Mouse (Mus musculus) gastrocnemius, postnatal 25 days (tissue): ENCODE measurements around the gene Atp5d. TPM values are rescaled to one million over a fixed set of nuclear protein-coding genes. Genes with fewer than 3 reads are reported as not detected.

ENCODE experiments used
- DNase-seq: peaks from one replicate; pipeline ENCODE4 v3.0.0; 2022
- long read RNA-seq, 2 experiments: library from polyadenylated mRNA; stranded (forward); transcript quantifications; one replicate each; pipeline ENCODE4 v2.0.0; 2021
- total RNA-seq, 2 experiments: library from RNA; stranded (reverse); gene quantifications; 1 replicate in 1 of 2; 2 replicates in 1 of 2; pipeline ENCODE4 v1.2.3; 2021

The Atp5d gene
- total RNA-seq = 100 to 1,000 TPM; 634 to 665 TPM
- long read RNA-seq, experiment 1, transcript Atp5d-202 (3 exons, 781 nt) = minor isoform, 6 of 948 reads
- long read RNA-seq, experiment 1, transcript Atp5d-201 (4 exons, 931 nt) = major isoform, 831 of 948 reads
- long read RNA-seq, experiment 1, partial matches to known transcripts = 100 of 948 reads
- long read RNA-seq, experiment 1, other reads (novel, unspliced or antisense) = 11 of 948 reads
- long read RNA-seq, experiment 2, transcript Atp5d-201 (4 exons, 931 nt) = major isoform, 721 of 787 reads
- long read RNA-seq, experiment 2, partial matches to known transcripts = 54 of 787 reads
- long read RNA-seq, experiment 2, other reads (novel, unspliced or antisense) = 9 of 787 reads

DNA sequence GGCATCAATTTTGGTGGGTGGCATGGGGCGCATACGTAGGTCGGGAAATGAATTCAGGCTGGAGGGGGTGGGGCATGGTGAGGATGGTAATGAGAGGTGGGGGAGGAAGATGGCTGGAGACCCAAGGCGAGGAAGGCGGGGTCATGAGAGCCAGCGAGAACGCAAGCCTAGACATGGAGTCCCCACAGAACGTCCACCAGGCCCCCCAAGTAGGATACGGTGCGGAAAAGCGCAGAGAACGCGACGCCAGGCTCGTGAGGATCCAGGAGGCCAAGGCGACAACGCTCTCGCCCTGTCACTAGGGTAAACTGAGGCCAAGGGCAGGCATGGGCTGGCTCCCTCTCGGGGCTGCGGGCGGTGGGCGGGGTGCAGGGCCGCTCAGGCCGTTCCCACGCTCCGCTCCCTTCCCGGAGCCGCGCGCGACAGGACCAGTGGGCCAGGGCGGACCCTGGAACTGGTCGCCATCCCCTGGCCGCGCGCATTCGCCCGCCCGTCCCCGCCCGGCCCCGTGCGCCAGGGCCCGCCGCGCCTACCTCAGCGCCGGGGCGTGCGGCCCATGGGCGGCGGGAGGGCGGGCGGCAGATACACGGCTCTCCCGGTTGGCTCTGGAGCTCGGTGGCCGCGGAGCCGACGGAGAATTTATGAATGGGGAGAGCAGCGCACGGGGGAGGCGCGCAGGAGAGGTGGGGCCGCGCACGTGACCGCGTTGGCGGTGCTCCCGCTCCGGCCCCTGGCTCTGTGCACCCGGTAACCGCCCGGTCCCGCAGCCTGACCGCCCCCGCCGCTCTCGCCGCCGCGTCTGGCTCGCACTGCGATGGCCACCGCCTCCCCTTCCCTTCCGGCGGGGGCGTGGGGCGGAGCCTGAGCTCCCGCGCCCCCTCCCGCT, at the start of gene Atp5d:
Atp5d (plus strand) TSS at position 80 of the 886 bp plus-strand sequence.
- peak; percentile 58 for DNase-seq

DNA sequence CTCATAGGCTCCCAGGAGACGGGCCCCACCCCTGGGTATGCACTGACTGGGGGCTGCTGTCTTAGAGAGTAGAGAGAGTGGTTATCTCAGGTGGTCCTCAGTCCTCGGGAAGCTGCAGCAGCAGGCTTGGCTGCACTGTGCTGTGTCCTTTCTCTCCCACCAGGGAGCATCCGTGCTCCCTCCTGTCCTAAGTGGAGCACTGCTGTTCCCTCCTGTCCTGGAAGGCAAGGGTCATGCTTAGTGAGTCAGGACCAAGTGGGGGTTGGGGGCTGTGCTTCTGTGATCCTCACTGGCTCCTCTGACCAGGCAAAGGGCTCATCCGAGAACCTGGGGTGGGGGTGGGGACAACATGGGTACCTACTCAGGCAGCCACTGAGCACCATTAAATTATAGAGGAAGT, 49.3 kb upstream of the Atp5d start:
- DNase-seq = no peak

DNA sequence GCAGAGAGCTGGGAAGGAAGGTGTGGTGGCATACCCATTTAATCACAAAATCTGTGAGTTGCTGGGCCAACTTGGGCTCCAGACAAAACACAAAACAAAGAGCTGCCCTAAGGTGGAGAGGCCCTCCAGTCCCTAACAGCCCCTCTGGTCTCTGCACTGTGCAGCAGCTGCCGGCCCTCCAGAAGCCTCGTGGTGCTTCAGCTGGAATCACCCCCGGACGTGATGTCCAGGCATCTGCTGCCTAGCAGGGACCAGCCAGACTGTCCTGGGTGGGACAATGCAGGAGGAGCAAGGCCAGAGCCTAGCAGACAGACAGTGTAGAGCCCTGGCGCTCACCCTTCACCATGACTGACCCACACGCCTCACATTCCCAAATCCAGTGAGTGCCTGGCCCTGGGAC, 46.9 kb upstream of the Atp5d start:
- no peak for DNase-seq

DNA sequence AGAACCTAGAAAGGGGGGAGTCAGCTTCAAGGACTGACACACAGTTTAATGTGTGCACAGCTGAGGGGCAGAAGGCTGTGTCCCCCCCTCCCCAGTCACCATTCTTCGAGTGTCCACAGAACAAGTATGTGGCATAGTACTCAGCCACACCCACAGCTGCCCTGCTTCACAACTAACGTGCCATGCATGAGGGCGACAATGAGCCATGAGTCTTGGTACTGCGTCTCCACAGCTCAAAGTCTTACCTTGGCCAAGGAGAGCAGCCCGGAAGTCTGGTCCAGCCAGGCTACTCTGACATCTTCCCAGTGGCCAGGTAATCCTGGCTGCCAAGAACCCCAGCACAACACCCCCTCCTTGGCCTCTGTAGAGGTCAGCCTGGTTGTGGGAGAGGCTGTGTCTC, 45.7 kb upstream of the Atp5d start:
- no peak for DNase-seq

DNA sequence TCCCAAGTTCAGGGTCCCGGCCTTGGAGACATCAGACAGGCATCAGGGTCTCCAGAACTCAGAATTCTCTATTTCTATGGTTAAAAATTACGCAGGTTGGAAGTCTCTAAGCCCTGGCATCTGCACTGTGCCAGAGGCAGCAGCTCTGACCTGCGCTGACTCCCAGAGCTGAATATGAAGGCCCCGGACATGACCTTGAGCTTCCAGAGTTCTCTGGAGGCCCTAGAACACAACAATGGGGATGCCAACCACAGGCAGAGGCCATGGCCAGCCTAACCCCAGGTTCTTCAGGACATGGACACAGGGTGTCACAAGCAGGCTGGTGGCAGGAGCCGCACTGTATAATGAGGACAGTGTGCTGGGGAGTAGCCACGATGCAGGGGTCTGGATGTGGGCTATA, 44.3 kb upstream of the Atp5d start:
- DNase-seq = no peak

DNA sequence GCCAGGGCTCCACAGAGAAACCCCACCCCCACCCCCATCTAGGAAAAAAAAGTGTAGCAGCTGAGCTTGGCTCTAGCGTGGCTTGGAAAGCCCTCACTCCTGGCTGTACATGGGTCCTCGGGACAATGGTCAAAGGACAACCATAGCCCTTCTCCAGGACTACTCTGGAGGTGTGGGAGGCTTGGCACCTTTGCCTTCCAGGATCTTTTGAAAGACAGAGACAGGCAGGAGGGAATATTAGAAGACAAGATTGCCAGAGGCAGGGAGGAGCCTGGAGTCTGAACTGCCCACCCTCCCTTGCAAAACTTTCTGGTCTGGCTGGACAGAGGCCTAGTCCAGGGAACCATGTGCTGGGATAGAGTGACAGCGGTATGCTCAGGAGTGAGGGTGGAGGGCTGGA, 43.7 kb upstream of the Atp5d start:
- DNase-seq = no peak

DNA sequence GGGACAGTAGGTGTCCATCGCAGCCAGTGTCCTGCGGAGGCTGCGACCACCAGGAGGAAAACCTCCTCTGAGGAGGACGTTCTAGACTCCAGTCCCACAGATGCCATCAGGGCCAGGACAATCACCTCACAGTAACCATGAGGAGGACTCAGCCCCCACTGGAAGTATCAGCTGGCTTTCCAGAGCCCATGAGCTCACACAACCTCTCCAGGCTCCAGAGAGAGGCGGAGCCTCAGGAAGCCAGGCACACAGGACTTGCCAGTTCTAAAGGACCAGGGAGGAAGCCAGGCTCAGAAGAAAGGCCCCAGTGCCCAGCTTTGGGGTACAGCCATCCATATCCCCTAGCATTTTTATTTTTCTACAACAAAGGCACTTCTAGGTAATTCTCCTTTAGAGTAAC, 42.9 kb upstream of the Atp5d start:
- no peak for DNase-seq

DNA sequence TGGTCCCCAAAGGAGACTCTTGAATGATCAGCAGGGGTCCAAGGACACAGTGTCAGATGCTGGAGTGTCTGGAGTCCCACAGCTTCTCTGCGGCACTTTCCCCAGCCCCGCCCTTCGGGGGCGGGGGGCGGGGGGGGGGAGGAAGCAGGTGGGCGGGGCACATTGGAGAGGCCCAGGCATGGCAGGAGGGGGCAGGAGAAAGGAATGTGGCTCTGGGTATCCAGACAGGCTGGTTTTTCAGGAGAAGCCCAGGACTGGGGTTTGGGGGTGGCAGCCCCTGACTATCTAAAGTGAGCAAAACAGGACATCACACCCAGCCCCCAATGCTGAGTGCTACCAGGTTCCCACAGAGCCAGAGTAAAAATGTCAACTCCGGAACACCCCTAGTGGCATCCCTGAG, 41.2 kb upstream of the Atp5d start:
- no peak for DNase-seq

DNA sequence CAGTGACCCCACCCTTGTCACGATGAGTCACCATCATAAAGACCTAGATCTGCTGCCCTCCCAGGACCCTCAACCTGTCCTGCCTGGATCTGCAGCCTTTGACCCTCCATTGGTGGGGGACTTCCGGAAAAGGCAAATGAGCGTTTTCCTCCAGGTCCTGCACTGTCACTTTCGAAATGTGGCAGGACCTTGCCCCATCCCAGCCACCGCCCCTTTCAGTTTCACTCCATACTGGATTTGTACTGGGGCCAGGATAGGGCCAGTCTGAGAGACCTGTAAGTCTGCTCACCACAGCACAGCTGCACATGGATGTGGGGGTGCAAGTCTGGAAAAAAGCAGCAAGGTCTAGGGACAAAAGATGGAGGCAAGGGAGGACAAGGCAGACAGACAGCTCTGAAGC, 39.8 kb upstream of the Atp5d start:
- no peak for DNase-seq

DNA sequence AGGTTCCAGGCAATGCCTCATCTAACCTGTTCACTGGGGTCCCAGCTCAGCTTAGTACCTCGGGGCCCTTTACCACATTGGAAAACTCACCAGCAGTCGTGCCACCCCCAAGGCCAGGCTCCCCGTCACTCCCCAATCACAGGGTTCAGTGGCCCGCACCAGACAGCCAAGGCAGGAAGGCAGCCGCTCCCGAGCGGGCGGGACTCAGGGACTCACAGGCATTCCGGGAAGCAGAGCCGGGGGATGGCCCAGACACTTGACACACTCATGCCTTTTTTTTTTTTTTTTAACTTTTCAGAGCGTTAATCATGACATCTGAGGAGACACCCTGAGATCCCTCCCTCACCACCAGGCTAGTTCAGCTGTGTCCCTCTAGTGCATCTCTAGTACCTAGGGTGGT, 37.5 kb upstream of the Atp5d start:
- peak; percentile 33 for DNase-seq

DNA sequence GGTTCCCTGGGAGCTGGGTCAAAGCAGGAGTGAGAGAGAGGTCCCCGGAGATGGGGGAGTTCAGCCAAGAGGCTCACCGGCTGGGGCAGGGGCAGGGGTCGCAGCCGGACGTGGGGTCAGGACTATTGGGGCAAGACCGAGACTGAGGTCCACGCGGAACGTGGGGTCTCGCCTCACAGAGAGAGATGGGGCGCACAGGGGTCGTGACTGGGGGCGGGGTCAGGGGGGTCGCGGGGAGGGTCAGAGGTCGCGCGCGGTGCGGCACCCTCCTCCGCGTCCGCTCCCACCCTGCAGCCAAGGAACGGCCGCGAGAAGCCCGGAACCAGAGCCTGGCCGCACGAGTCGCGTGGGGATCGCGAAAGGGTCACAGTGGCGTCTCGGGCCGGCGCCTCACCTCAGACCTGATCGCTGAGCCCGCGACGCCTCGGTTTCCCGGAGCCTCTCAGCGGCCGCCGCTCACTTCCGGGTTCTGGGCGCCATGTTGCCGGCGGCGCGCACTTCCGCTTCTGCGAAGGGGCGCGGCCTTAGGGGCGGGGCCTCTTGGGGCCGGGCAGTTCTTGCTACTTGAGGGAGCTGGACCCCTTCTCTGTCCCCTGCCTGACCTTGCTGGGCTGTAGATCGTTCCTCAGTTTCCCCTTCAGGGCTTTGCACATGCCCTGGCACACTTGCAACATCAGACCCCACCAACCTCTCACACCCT, 36.1 kb upstream of the Atp5d start:
- DNase-seq = peak; percentile 84

DNA sequence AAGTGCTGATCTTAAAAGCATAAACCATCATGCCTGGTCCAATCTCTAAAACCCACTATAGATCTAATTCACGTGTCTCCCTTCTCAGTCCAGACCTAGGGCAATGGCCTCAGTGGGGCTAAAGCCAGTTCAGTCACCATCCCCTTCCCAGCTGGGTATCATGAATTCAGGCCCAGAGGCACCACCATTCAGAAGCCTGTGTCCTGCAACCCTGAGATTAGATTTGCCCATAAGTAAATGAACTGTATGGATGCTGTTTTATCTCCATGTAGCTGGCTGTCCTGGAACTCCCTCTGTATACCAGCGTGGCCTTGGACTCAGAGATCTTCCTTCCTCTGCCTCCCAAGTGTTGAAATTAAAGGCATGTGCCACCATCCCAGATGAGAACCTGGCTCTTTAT, 35.4 kb upstream of the Atp5d start:
- no peak for DNase-seq

DNA sequence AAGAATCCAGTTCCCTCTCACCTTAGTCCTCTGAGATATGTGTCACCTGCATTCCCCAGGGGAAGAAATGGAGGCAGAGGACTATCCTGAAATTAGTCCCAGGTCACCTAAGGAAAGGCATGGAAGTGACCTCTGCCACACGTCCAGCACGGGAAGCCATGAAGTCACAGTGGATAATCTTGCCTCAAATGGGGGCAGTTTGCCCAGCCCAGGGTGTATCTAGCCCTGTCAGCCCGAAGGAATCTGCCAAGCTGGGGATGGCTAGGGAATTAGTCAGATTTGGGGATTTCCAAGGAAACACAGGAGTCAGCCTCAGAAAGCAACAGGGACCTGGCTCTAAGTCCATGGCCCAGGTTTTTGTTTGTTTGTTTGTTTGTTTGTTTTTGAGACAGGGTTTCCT, 34.3 kb upstream of the Atp5d start:
- no peak for DNase-seq

DNA sequence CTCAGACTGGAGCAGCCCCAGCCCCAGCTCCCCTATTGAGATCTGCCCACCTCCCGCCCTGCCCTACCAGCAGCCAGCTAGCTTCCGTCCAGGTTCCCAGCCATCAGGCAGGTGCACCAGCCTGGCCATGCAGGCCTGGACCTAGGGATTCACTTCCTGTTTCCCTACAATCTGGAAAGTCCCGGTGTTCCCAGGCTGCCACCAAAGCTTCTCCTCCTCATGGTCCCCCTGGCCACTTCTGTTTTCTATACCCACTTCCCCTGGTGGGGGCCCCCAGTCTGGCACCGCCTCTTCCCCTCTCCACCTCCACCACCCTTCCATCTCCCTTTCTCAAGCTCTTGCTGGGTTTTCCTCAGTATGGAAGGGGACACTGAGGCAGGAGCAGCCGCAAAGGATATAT, 33.0 kb upstream of the Atp5d start, which contains the start of gene Sbno2:
Sbno2 (minus strand) TSS at position 112 of the 400 bp plus-strand sequence.
- no peak for DNase-seq

DNA sequence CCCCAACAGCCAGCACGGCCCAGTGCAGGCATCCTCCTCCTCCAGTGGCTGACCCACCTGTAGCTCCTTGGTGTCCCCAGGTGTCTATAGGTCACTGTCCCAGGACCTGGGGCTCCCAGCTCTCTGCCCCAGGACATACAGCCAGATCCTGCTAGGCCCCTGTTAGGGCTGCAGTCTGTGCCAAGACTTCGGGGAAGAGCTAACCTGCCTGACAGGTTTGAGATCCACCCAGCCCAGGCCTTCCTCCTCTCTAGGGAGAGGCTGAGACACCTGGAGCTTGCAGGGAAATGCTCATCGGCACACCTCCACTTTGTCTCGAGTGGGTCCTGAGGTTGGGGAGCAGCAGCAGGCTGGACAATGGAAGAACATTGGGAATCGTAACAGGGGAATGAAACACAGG, 32.5 kb upstream of the Atp5d start:
- DNase-seq = no peak

DNA sequence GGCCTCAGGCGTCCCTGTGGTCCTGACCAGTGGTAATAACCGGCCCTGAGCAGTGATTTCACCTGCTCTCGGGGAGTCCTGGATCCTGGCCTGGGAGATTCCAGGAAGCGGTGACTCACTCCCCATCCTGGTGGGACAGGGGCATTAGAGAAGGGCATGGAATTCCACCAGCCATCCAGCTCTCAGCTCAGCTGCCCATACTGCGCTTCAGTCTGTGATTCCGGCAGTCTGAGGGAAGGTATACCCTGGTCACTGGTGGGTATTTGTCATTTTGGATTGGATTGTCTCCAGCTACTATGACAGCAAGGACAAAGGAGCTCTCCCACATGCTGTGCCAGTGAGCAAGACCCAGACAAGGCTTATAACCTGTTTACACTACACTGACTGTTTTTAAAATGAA, 30.8 kb upstream of the Atp5d start:
- DNase-seq = no peak

DNA sequence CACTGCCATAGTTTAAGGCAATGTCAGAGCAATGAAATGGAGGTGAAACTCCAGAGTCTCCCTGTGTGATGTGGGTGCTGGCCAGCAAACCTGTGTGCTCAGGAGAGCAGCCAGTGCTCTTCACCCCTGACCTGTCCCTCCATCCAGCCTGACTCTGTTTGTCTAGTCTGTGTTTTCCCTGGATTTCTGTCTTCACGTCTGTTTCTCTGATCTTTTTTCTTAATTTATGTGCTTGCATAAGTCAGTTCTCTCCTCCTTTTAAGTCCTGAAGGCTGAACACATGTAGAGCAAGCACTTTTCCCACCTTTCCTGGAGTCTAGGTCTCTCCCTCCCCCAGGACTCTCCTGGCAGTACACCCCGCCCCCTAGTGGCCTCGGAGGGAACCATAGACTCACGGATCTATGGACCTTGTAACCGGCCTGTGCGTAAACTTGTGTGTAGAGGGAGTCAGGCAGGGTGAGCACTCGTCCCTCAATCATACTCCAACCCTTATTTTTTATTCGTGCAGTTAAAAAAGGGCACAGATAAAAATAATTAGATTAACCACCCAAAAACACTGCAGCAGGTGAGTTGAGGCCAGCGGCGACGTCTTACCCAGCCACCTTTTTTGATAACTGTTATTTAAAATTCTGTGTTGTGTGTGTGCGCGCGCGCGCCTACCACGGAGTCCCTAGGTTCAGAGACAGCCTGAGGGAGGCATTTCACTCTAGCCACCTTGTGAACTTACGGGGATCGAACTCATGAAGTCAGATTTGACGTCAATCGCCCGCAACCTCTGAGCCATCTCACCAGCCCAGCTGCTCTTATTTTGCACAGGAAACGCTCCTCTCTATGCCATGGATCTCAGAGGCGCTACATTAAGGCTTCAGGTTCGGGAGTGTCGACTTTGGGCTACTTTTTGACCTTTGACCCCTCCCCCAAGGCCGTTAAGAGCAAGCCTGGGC, 23.8 kb upstream of the Atp5d start:
- peak; percentile 84 for DNase-seq

DNA sequence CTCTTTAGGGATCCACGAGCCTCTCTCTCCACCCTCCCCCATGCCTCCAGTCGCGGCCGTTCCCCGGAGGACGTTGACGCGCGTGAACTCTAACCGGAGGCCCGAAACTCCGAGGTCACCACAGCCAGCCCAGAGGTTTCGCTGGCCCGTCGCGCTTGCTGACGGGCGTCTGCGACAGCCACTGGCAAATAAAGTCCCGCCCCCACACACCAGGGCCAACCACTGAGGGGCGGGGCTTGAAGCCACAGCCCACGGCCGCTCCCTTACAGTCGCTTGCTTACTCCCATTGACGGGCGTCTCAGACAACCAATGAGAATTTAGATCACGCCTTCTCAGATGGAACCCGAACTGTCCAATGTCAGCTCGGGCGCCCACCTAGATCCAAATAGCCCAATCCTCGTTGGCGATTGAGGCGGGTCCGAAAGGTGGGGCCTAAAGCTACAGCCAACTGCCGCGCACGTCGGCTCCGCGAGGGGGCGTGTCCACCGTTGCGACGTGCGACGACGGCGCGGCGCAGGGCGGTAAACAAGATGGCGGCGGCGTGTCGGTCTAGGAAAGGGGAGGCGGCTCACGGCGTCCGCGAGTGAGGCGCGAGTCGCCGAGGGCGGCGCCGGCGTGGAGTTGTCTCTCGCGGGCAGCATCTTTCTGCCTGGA, 23.0 kb upstream of the Atp5d start, which contains the start of gene Stk11:
Stk11 (plus strand) TSS at position 514 of the 654 bp plus-strand sequence.
- DNase-seq = peak; percentile 100

DNA sequence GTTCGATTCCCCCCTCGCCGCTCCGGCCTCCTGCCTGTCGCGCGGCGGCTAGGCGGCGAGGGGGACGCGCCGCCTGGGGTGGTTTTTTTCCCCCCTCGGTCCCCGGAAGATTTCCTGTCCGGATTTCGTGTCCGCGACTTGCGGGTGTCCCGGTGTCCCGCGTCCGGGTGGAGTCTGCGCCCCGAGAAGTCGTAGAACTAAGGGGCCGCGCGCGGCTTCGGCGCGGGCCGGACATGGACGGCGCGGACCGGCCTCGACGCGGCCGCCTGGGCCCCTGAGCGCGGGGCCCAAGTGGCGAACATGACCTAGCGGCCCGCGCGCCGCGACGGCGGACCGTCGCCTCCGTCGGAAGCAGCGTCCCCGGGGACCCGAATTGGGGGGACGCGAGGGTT, 22.5 kb upstream of the Atp5d start:
- DNase-seq = no peak

DNA sequence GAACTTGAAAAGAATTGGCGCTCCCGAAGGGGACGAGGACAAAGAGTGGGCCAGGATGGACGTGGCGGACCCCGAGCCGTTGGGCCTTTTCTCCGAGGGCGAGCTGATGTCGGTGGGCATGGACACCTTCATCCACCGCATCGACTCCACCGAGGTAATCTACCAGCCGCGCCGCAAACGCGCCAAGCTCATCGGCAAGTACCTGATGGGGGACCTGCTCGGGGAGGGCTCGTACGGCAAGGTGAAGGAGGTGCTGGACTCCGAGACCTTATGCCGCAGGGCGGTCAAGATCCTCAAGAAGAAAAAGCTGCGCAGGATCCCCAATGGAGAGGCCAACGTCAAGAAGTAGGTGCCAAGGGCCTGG, 21.9 kb upstream of the Atp5d start:
- no peak for DNase-seq
